Mouse (Mus musculus) liver, adult 2 months (tissue): ENCODE results near the gene Cltc.

ENCODE experiments used
- CTCF ChIP-seq: fragments of 200-500 bp; IDR thresholded peaks from 2 replicates; pipeline ENCODE4 v1.5.1; 2011; ENCODE audit warnings: low read depth, low read length, control low read depth
- POLR2A ChIP-seq: fragments of 200-500 bp; IDR thresholded peaks from 2 replicates; pipeline ENCODE4 v1.6.1; 2011; ENCODE audit warnings: low read length, control low read depth; ENCODE audit not compliant: insufficient read depth; ENCODE audit errors: extremely low read depth

- TF ChIP-seq CTCF (no peak), POLR2A (no peak)
Measured at GRCm38 (mm10) chr11:86724004-86724403, 33.4 kb downstream of the Cltc start.
